Mouse (Mus musculus) hindbrain, embryonic 10.5 days (tissue): ENCODE results near the gene Rap1gap. TPM values are rescaled to one million over a fixed set of nuclear protein-coding genes. Genes with fewer than 3 reads are reported as not detected.

ENCODE experiments used
- DNase-seq: peaks from one replicate; pipeline ENCODE4 v3.0.0-alpha.2; 2017; ENCODE audit warnings: low spot score
- H3K27ac ChIP-seq: fragments of 300-500 bp; sonication (generic); 2 replicates; pipeline ENCODE4 v1.5.1; 2016; ENCODE audit warnings: mild to moderate bottlenecking, moderate library complexity
- H3K27me3 ChIP-seq: fragments of 300-500 bp; sonication (generic); 2 replicates; pipeline ENCODE4 v1.6.1; 2016; ENCODE audit warnings: mild to moderate bottlenecking; ENCODE audit not compliant: poor library complexity, insufficient read depth, severe bottlenecking
- H3K36me3 ChIP-seq: fragments of 300-500 bp; sonication (generic); 2 replicates; pipeline ENCODE4 v1.6.1; 2016; ENCODE audit warnings: mild to moderate bottlenecking, moderate library complexity
- H3K4me1 ChIP-seq: fragments of 300-500 bp; sonication (generic); replicated peaks from 2 replicates; pipeline ENCODE4 v1.6.1; 2016; ENCODE audit warnings: mild to moderate bottlenecking
- H3K4me3 ChIP-seq: fragments of 300-500 bp; sonication (generic); 2 replicates; pipeline ENCODE4 v1.5.1; 2016; ENCODE audit warnings: mild to moderate bottlenecking, moderate library complexity
- H3K9me3 ChIP-seq: fragments of 300-500 bp; sonication (generic); 2 replicates; pipeline ENCODE4 v1.6.1; 2016; ENCODE audit warnings: mild to moderate bottlenecking, moderate library complexity
- WGBS: fragments of 180-500 bp; shearing (Covaris S2); methylation state at CpG from one replicate; pipeline ENCODE4 v1.1.7; 2016; 5-methylcytosine and 5-hydroxymethylcytosine counted together
- polyA plus RNA-seq: library from polyadenylated mRNA; unstranded; fragments of >200 nt; fragmentation: Nextera tagmentation; extraction: Ambion mirVana; gene quantifications from 2 replicates; pipeline ENCODE4 v1.2.1, GENCODE M21; 2016

Rap1gap gene
- polyA plus RNA-seq, 1 experiment from 2014 or later, result 13.4 TPM

GRCm38 (mm10) chr4:137747590-137747989 is 83.1 kb downstream of the Rap1gap start:
- Histone ChIP-seq H3K27me3 (peaks cover 6% of the 10 kb centered on the region; the same call in 1 of the 2 replicates), H3K27ac (no peak overlapping the region), H3K9me3 (no peaks in the 10 kb centered on the region), H3K4me3 (no peak overlapping the region), H3K36me3 (peaks cover 17% of the 10 kb centered on the region), H3K4me1 (peaks cover 54% of the 10 kb centered on the region)
- no peak for DNase-seq
- 74% methylated on average over 5 of the region's 5 CpGs for WGBS

GRCm38 (mm10) chr4:137748726-137749125 is 84.2 kb downstream of the Rap1gap start:
- peak overlapping the region; percentile 62 for H3K27ac ChIP-seq
- H3K4me1 ChIP-seq, result peaks cover 62% of the 10 kb centered on the region
- 66% methylated on average over 4 of the region's 4 CpGs for WGBS
- H3K9me3 ChIP-seq, result no peaks in the 10 kb centered on the region
- peaks cover 8% of the 10 kb centered on the region for H3K27me3 ChIP-seq
- H3K36me3 ChIP-seq, result peaks cover 17% of the 10 kb centered on the region
- H3K4me3 ChIP-seq, result no peak overlapping the region
- no peak for DNase-seq

GRCm38 (mm10) chr4:137749680-137750079 is 85.2 kb downstream of the Rap1gap start:
- H3K27ac ChIP-seq, result no peak overlapping the region
- H3K9me3 ChIP-seq, result no peaks in the 10 kb centered on the region
- 78% methylated on average over 9 of the region's 9 CpGs for WGBS
- H3K36me3 ChIP-seq, result peaks cover 17% of the 10 kb centered on the region
- H3K4me3 ChIP-seq, result no peak overlapping the region
- peaks cover 55% of the 10 kb centered on the region for H3K4me1 ChIP-seq
- no peak for DNase-seq
- peaks cover 9% of the 10 kb centered on the region for H3K27me3 ChIP-seq

GRCm38 (mm10) chr4:137750121-137750520 is 85.6 kb downstream of the Rap1gap start:
- peaks cover 9% of the 10 kb centered on the region for H3K27me3 ChIP-seq
- no peak for DNase-seq
- WGBS, result 88% methylated on average over 9 of the region's 9 CpGs
- no peak overlapping the region for H3K27ac ChIP-seq
- H3K4me3 ChIP-seq, result no peak overlapping the region
- H3K9me3 ChIP-seq, result no peaks in the 10 kb centered on the region
- peaks cover 17% of the 10 kb centered on the region for H3K36me3 ChIP-seq
- peaks cover 53% of the 10 kb centered on the region for H3K4me1 ChIP-seq

- 79% methylated on average over 8 of the region's 8 CpGs for WGBS
- peaks cover 53% of the 10 kb centered on the region for H3K4me1 ChIP-seq
These were observed 86.8 kb downstream of the Rap1gap start for GRCm38 (mm10) chr4:137751310-137751709.

GRCm38 (mm10) chr4:137751717-137752116 is 87.2 kb downstream of the Rap1gap start:
- Histone ChIP-seq H3K9me3 (no peaks in the 10 kb centered on the region), H3K27me3 (peaks cover 9% of the 10 kb centered on the region), H3K4me3 (no peak overlapping the region), H3K4me1 (peaks cover 56% of the 10 kb centered on the region), H3K27ac (peak overlapping the region; percentile 63), H3K36me3 (peaks cover 4% of the 10 kb centered on the region; the same call in 1 of the 2 replicates)
- WGBS, result 87% methylated on average over 9 of the region's 9 CpGs
- DNase-seq, result no peak

More at GRCm38 (mm10) chr4:137751310-137751709, 86.8 kb downstream of the Rap1gap start:
- Histone ChIP-seq H3K27me3 (peaks cover 9% of the 10 kb centered on the region), H3K4me3 (no peak overlapping the region), H3K9me3 (no peaks in the 10 kb centered on the region), H3K36me3 (peaks cover 8% of the 10 kb centered on the region; the same call in 1 of the 2 replicates), H3K27ac (peak overlapping the region; percentile 63)
- DNase-seq, result no peak

GRCm38 (mm10) chr4:137752471-137752870 is 87.9 kb downstream of the Rap1gap start:
- Histone ChIP-seq H3K9me3 (no peaks in the 10 kb centered on the region), H3K4me1 (peaks cover 57% of the 10 kb centered on the region), H3K27me3 (peaks cover 9% of the 10 kb centered on the region), H3K27ac (no peak overlapping the region), H3K36me3 (no peaks in the 10 kb centered on the region), H3K4me3 (no peak overlapping the region)
- 91% methylated on average over 15 of the region's 15 CpGs for WGBS
- DNase-seq, result no peak

- peaks cover 53% of the 10 kb centered on the region for H3K4me1 ChIP-seq
- WGBS, result 82% methylated on average over 7 of the region's 7 CpGs
These were observed 88.7 kb downstream of the Rap1gap start for GRCm38 (mm10) chr4:137753199-137753598.

GRCm38 (mm10) chr4:137754446-137754845 is 89.9 kb downstream of the Rap1gap start:
- DNase-seq, result no peak
- no peak overlapping the region; the same call in 1 of the 2 replicates for H3K27ac ChIP-seq
- H3K4me1 ChIP-seq, result peaks cover 47% of the 10 kb centered on the region
- peaks cover 4% of the 10 kb centered on the region; the same call in 1 of the 2 replicates for H3K27me3 ChIP-seq
- H3K9me3 ChIP-seq, result no peaks in the 10 kb centered on the region
- no peak overlapping the region for H3K4me3 ChIP-seq
- no peaks in the 10 kb centered on the region for H3K36me3 ChIP-seq
- WGBS, result 80% methylated on average over 2 of the region's 2 CpGs

More at GRCm38 (mm10) chr4:137753199-137753598, 88.7 kb downstream of the Rap1gap start:
- Histone ChIP-seq H3K27me3 (peaks cover 9% of the 10 kb centered on the region), H3K27ac (no peak overlapping the region), H3K36me3 (no peaks in the 10 kb centered on the region), H3K4me3 (no peak overlapping the region), H3K9me3 (no peaks in the 10 kb centered on the region)
- DNase-seq, result no peak

- H3K27ac ChIP-seq, result no peak overlapping the region
- no peaks in the 10 kb centered on the region for H3K9me3 ChIP-seq
- H3K27me3 ChIP-seq, result no peaks in the 10 kb centered on the region
- no peak overlapping the region for H3K4me3 ChIP-seq
- H3K4me1 ChIP-seq, result peaks cover 41% of the 10 kb centered on the region
- H3K36me3 ChIP-seq, result no peaks in the 10 kb centered on the region
- 84% methylated on average over 9 of the region's 9 CpGs for WGBS
- no peak for DNase-seq
These were observed 98.4 kb downstream of the Rap1gap start for GRCm38 (mm10) chr4:137762886-137763285.

GRCm38 (mm10) chr4:137763920-137764495 is 99.5 kb downstream of the Rap1gap start:
- no peaks in the 10 kb centered on the region for H3K9me3 ChIP-seq
- no peaks in the 10 kb centered on the region for H3K36me3 ChIP-seq
- peak overlapping the region; percentile 54; the same call in 1 of the 2 replicates for H3K27ac ChIP-seq
- H3K4me3 ChIP-seq, result no peak overlapping the region
- DNase-seq, result no peak
- H3K27me3 ChIP-seq, result no peaks in the 10 kb centered on the region
- 67% methylated on average over 8 of the region's 8 CpGs for WGBS
- H3K4me1 ChIP-seq, result peaks cover 51% of the 10 kb centered on the region

- Histone ChIP-seq H3K27ac (0 out of 2 replicates have a peak overlapping the region, but pooled peaks have one; percentile 89), H3K9me3 (no peaks in the 10 kb centered on the region), H3K36me3 (no peaks in the 10 kb centered on the region), H3K4me3 (no peak overlapping the region), H3K27me3 (no peaks in the 10 kb centered on the region), H3K4me1 (peaks cover 54% of the 10 kb centered on the region)
- WGBS, result 76% methylated on average over 3 of the region's 3 CpGs
- DNase-seq, result no peak
These were observed 100.1 kb downstream of the Rap1gap start for GRCm38 (mm10) chr4:137764621-137765020.

GRCm38 (mm10) chr4:137765554-137765971 is 101.0 kb downstream of the Rap1gap start:
- Histone ChIP-seq H3K4me3 (no peak overlapping the region), H3K27ac (peak overlapping the region; percentile 89), H3K4me1 (peaks cover 62% of the 10 kb centered on the region), H3K27me3 (no peaks in the 10 kb centered on the region), H3K36me3 (no peaks in the 10 kb centered on the region), H3K9me3 (no peaks in the 10 kb centered on the region)
- DNase-seq, result peak; percentile 53
- WGBS, result 38% methylated on average over 7 of the region's 7 CpGs
